Mouse (Mus musculus) adrenal gland (tissue): Measurements from ENCODE around the gene Ceacam20.
"Not testable (repeated sequence)": the region's sequence is repeated elsewhere in the genome, so short reads cannot be mapped to it uniquely, and the experiment has no call there.

Experiments used
- intact Hi-C: fragments of 180-260 bp; cut with DNase I; formaldehyde crosslinking; loops from one replicate; pipeline ENCODE4 v1.15.1; 2025
- long read RNA-seq, 2 experiments: library from polyadenylated mRNA; unstranded; transcript quantifications; one replicate each; pipeline ENCODE4 v2.0.0; 2020; ENCODE audit warnings: borderline replicate concordance in 1 of 2; ENCODE audit not compliant: insufficient replicate concordance in 1 of 2

Ceacam20 gene
- long read RNA-seq, experiment 1: 0 reads
- long read RNA-seq, experiment 2: 0 reads

DNA sequence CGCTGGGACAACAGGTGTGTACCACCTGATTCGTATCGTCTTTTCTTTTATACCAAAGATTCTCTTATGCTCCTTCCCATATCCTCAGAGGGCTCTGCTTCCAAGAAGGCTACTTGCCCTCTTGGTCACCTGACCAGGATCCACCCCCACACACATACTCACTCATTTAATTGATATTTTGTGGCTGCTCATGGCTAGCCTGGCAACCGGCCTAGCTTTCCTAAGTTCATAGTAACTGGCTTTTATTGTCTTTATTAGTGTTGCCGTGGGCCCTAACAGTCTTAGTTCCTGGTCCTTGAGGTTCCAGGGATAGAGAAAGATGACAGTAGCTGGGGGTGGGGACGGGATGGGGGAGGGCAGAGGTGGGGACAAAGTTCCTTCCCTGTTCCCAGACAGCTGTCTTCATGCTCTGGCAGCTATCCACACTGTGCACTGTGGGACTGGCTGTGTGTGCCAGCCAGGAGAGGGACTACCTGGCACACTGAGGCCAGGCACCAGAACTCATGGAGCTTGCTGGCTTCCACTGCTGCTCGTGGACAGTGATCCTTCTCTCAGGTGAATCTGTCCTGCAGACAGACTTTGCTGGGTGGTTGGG is at the start of gene Ceacam20:
Gene Ceacam20 (plus strand): TSS at position 428 of the 595 bp plus-strand sequence.
- intact Hi-C loops: no loop called here

DNA sequence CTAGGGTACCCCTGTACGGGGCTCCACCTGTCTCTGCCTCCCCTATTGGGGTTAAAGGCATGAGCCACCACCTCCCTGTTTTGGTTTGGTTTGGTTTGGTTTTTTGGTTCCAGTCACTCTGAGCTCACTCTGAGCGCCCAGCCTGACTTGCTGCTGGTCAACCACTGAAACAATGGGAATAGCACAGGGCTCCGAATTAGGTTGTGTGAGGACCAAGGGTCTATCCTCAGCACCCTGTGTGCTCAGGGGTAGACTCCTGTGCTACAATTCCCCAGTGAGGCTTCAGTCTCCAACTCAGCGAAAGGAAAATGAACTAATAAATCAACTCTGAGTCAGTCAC is 45.1 kb upstream of the Ceacam20 start:
- intact Hi-C loops: no loop called here

DNA sequence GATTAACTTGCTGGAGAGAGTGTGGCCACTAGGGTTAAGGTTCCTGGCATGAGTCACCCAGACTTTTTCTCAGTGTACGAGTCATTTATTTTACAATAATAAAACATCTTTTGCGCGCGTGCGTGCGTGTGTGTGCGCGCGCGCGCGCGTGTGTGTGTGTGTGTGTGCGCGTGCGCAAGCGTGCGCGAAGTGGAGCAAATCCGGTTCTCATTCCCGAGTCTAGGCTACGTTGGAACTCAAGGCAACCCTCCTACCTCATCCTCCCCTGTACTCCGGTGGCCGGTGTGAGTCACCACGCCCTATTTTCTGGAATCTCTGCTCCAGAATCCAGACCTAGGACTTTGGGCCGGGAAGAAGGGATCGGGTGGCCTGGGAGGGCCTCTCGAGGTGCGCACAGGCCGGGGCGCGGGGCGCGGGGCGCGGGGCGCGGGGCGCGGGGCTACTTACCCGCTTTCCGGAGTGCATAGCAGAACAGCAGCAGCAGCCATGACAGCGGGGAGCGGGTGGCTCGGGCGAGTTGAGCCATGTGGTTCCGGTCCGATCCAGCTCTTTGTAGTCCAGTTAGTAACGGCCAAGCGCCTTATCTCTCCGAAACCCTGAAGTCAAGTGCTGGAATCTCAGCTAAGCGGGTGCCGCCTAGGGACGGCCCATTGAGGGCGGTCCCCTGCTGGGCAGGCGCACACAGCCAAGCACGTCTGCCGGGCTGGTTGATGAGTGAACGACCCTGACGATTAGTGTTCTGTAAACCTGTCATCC is 44.5 kb upstream of the Ceacam20 start, which contains the start of gene Pvr:
Gene Pvr (minus strand): TSS at position 655 of the 756 bp plus-strand sequence.
- intact Hi-C loops: no loop called here

DNA sequence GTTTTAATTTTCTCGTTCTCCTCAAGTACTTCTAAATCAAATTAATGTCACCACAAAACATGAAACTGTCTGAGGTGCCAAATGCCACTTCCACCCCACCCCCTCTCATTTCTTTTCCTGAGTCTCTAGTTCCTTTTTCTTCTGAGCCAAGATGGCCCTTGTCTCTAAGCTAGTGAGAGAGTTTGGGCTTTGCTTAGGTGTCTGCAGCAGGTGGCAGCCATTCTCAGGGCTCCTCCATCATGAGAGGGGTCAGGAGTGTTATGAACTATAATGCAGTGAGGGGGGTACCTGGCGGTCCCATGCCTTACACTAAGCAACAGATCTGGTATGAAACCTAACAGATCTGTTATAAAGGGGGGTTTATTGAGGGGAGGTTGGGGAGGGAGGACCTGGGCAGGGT is 41.9 kb upstream of the Ceacam20 start:
- intact Hi-C loops: no loop called here

GRCm38 (mm10) chr7:19923797-19924196 is 41.4 kb upstream of the Ceacam20 start:
- intact Hi-C loops: no loop called here

GRCm38 (mm10) chr7:19925376-19925775 is 39.8 kb upstream of the Ceacam20 start:
- intact Hi-C loops: no loop called here

GRCm38 (mm10) chr7:19926849-19927480 is 38.2 kb upstream of the Ceacam20 start:
- intact Hi-C loops: no loop called here

DNA sequence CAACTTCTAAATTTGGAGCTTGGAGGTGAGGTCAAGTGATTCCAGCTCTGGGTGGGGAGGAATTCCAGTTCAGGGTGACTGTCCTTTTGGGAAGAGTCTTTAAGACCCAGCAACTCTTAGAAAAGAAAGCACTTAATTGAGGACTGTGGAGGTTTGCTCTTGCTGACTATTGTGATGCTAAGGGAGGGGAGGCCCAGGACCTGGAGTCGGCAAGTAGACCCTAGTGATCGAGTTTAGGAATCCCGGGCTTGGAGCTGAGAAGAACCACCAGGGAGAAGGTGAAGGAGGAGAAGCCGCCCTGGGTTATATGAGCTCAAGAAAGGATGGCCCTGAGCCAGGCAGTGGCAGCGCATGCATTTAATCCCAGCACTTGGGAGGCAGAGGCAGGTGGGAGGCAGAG is 36.7 kb upstream of the Ceacam20 start:
- intact Hi-C loops: no loop called here

GRCm38 (mm10) chr7:19930481-19930880 is 34.7 kb upstream of the Ceacam20 start:
- intact Hi-C loops: not testable (repeated sequence)

GRCm38 (mm10) chr7:19932133-19932876 is 32.9 kb upstream of the Ceacam20 start:
- intact Hi-C loops: no loop called here

DNA sequence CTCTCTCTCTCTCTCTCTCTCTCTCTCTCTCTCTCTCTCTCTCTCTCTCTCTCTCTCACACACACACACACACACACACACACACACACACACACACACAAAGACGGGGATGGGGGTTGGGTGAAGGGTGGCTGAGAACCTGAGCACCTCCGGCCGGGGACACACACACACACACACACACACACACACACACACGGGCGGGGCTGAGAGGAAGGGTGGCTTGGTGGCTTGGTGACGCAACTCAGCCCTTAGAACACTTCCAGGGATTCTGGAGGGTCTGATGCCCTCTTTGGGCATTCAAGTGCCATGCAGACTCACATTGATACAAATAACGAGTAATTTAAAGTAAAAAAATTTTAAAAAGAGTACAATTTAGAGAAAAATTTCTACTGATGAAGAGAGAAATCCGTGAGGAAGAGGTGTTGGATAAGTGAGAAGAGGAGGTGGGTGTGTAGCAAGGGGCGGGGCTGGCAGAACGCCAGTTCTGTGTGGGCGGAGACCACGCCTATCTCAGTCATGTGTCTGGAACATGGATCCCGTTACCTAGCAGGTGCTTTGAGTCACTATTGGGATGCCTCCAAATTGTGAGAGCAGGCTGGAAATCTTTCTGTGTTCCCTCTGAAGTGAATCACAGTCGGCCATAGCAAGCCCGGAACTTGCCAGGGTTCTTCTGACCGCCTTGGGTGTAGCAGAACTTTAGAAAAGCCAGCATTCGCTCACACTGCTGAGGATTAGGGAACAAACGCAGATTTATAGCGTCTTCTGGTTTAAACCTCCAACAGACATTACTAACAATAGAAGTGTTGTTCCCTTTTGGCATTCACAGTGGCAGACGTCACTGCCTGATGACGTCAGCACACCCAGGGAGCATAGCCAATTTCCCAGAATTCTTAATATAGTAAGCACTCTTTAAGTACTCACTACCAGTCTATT is 32.1 kb upstream of the Ceacam20 start:
- intact Hi-C loops: no loop called here

DNA sequence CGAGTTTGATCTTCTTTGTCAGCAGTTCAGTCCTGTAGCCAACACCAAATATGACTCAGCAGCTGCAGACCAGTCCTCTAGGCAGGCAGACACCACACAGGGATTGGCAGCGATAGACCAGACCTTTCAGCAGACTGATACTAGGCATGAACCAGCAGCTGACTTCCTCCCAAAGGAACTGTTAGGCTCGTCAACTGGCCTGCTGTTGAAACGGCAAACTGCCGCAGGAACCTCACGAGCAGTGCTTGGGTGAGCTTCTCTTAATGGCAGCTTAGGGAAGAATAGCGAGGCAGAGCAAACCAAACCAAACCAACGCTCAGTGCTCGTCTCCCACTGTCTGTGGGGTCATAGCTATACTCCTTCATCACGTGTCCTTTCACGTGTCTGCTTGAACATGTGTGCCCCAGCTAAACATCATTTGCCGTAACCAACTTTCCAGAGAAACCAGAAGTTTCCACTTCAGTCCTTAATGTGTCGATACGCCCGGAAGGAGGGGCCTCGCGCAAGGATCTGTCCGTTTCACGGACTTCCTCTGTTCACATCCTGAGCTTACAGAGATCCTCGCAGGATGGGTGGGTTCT is 30.0 kb upstream of the Ceacam20 start:
- intact Hi-C loops: no loop called here

DNA sequence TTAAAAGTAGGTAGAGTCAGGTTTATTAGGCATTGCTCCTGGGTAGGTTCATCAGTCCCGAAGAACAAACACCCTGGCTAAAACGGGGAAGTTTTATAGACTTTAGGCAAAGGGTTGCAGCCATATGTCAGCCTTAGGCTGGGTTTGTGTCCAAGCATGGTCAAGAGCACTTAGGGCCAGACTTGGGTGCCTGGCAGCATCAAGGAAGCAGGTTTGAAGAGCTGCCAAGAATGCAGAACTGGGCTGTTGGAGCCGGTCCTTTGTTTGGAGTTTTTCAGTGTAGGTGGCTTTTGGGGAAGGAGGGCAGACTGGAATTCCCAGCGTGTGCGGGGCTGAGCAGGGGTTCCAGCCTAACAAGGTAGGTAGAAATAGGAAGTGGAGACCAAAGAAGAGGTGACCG is 29.3 kb upstream of the Ceacam20 start:
- intact Hi-C loops: no loop called here

GRCm38 (mm10) chr7:19937229-19937821 is 27.9 kb upstream of the Ceacam20 start:
- intact Hi-C loops: no loop called here

GRCm38 (mm10) chr7:19939555-19940235 is 25.5 kb upstream of the Ceacam20 start:
- intact Hi-C loops: no loop called here

DNA sequence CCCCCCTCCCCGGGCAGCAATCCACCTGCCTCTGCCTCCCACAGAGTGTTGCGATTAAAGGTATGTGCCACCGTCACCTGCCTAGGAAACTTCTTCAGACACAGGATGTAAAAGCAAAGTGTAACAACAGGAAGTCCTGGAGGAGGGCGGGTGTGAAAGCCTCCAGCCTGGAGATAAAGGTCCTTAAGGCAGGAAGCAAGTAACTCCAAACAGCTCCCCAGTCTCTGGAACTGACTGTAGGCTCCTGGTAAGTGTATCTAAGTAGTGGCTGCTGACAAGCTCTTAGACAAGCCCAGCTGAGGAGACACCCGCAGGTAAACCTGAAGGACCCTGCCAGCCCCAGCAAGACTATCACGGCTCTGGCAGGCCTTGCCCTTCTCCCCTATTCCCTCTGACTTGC is 25.0 kb upstream of the Ceacam20 start:
- intact Hi-C loops: no loop called here

DNA sequence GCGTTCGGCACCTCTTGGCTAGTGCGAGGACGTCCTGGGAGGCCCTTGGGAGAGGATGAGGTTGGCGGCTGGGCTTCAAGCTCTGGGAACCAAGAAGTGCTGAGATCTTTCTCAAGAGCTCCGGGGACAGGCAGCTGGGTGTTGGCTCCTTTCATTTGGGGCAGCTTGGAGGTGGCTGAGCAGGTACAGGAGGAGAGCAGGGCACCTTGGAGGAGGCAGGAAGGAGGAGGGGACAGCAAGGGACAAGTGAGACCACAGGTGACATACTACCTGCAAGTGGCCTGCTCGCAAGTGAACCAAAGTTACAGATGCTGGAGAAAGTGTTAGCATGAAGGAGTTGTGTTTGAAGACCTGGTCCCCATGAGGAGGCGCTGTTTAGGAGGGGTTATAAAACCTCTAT is 20.5 kb upstream of the Ceacam20 start:
- intact Hi-C loops: no loop called here

- intact Hi-C loops: no loop called here
Observed at GRCm38 (mm10) chr7:19945201-19945600, 20.0 kb upstream of the Ceacam20 start.

- intact Hi-C loops: no loop called here
Observed at GRCm38 (mm10) chr7:19945821-19946515, 19.2 kb upstream of the Ceacam20 start.
